Mouse (Mus musculus): ENCODE measurements around the gene Acer3.

DNA sequence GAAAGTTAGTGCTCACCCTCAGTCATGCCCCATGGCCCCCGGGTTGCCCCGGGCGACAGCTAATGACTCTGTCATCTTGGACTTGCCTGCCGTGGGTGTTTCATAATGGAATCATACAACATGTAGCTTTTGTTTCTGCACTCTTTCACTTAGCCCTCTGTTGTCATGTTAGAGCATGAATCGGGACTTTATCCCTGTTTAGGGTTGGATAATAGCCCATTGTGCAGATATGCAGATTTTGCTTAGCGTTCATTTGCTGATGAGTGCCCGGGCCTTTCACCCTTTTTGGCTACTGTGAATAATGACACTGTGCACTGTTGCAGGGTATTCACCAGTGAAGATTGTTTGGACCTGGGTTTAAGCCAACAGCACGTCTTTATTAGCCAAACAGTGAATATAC lies 134.4 kb downstream of the Acer3 start:
- TF ChIP-seq CTCF (IDR thresholded peaks at IDR 0.05; ENCODE audit: control insufficient read depth, insufficient read depth, insufficient replicate concordance, low read depth, low read length): no peak
- TF ChIP-seq POLR2A (IDR thresholded peaks at IDR 0.05; ENCODE audit: control insufficient read depth, low read depth, low read length): no peak

Data from testis, adult 2 months (tissue).